Mouse (Mus musculus): ENCODE measurements around the gene Chd9. TPM values are rescaled to one million over a fixed set of nuclear protein-coding genes. Genes with fewer than 3 reads are reported as not detected.

Gene Chd9
- polyA plus RNA-seq, 1 experiment: 71.6 TPM

DNA sequence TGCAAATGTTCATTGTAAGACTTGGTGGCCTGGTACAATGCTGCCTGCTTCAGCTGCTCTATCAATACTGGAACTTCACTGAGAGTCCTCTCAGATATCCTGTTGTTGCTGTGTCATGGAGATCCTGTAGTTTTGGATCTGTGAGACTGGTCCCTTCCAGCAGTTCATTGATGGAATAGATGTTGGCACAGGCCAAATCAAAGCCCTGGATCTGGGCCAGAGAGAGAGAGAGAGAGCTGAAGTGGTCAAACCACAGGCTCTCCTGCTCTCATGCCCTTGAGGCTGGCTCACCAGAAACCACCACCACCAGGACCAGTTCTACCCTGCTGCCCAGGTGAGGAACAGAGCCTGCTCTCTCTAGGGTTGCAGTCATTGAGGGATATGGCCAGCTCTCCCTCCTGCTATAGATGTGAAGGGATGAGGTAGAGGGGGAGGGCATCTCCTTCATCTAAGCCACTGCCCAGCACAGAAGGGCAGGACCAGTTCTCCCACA lies 231.0 kb downstream of the Chd9 start:
- H3K4me1 ChIP-seq (ENCODE audit: control insufficient read depth, insufficient read depth, low read length): no peaks in the 10 kb centered on the region
- no peaks in the 10 kb centered on the region for H3K9me3 ChIP-seq (replicated peaks; ENCODE audit: control insufficient read depth, insufficient read depth, low read length, poor library complexity, severe bottlenecking)
- no peaks in the 10 kb centered on the region; the same call in 1 of the 2 replicates for H3K36me3 ChIP-seq (ENCODE audit: control insufficient read depth, insufficient read depth, low read length, poor library complexity, severe bottlenecking)
- no peak overlapping the region for H3K4me3 ChIP-seq (ENCODE audit: low read depth, low read length)
- no peak overlapping the region for H3K27ac ChIP-seq (ENCODE audit: insufficient read depth, low read length)
- H3K27me3 ChIP-seq (ENCODE audit: control insufficient read depth, insufficient read depth, low read length, poor library complexity, severe bottlenecking): no peaks in the 10 kb centered on the region
- no peak overlapping the region for H3K9ac ChIP-seq (ENCODE audit: low read depth, poor library complexity, severe bottlenecking)
- no peak for TF ChIP-seq EP300 (IDR thresholded peaks at IDR 0.05; ENCODE audit: insufficient read depth, low read depth, low read length)
- TF ChIP-seq CTCF (IDR thresholded peaks at IDR 0.05; ENCODE audit: low read depth, low read length): no peak
- TF ChIP-seq POLR2A (IDR thresholded peaks at IDR 0.05; ENCODE audit: insufficient read depth, low read length): no peak

GRCm38 (mm10) chr8:91059884-91060510 lies 231.8 kb downstream of the Chd9 start:
- Histone ChIP-seq H3K36me3 (ENCODE audit: control insufficient read depth, insufficient read depth, low read length, poor library complexity, severe bottlenecking) (no peaks in the 10 kb centered on the region; the same call in 1 of the 2 replicates), H3K27me3 (ENCODE audit: control insufficient read depth, insufficient read depth, low read length, poor library complexity, severe bottlenecking) (no peaks in the 10 kb centered on the region), H3K27ac (ENCODE audit: insufficient read depth, low read length) (no peak overlapping the region), H3K4me3 (ENCODE audit: low read depth, low read length) (no peak overlapping the region), H3K9ac (ENCODE audit: low read depth, poor library complexity, severe bottlenecking) (no peak overlapping the region), H3K9me3 (replicated peaks; ENCODE audit: control insufficient read depth, insufficient read depth, low read length, poor library complexity, severe bottlenecking) (no peaks in the 10 kb centered on the region), H3K4me1 (ENCODE audit: control insufficient read depth, insufficient read depth, low read length) (no peaks in the 10 kb centered on the region)
- TF ChIP-seq EP300 (IDR thresholded peaks at IDR 0.05; ENCODE audit: insufficient read depth, low read depth, low read length) (no peak), POLR2A (IDR thresholded peaks at IDR 0.05; ENCODE audit: insufficient read depth, low read length) (no peak), CTCF (IDR thresholded peaks at IDR 0.05; ENCODE audit: low read depth, low read length) (no peak)

DNA sequence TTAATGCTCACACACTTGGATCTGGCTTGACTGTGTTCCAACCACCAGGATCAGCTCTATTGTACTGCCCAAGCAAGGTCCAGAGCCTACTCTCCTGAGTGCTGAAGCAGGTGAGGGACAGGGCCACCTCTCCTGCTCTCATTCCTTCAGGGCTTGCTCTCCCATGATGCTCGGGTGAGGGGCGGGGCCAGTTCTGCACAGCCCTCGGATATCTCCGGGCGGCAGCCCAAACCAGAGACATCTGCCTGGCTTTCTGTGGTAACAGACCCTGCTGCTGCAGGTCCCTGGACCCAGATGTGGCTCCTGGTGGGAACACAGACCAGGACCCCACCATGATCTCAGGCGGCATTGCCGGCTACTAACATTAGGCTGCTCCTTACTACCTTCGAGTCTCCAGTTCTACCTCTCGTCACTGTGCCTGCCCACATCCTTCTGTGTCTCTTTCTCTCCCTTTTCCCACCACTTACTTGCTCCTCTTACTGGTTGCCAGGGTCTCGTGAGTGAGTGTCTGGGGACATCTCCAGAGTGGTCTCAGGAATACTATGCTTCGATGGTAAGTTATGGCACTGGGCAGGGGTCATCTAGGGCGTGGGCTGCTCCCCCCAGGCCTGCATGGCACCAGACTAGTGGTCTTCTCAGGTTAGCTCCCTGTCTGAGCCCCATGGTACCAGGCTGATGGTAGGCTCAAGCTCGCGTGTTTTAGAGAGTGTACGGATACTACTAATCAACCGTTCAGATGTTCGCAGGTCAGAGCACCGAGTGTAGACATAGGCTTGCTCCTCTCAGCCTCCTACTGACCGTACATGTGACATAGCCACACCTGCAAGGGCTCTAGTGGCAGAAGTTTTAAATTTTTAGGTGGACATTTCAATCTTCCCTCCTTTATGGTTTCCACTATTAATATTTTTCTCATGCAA lies 232.7 kb downstream of the Chd9 start:
- no peak overlapping the region for H3K27ac ChIP-seq (ENCODE audit: insufficient read depth, low read length)
- no peaks in the 10 kb centered on the region for H3K9me3 ChIP-seq (replicated peaks; ENCODE audit: control insufficient read depth, insufficient read depth, low read length, poor library complexity, severe bottlenecking)
- peak overlapping the region; percentile 49 for H3K9ac ChIP-seq (ENCODE audit: low read depth, poor library complexity, severe bottlenecking)
- H3K27me3 ChIP-seq (ENCODE audit: control insufficient read depth, insufficient read depth, low read length, poor library complexity, severe bottlenecking): no peaks in the 10 kb centered on the region
- H3K4me3 ChIP-seq (ENCODE audit: low read depth, low read length): peak overlapping the region; percentile 72
- H3K4me1 ChIP-seq (ENCODE audit: control insufficient read depth, insufficient read depth, low read length): no peaks in the 10 kb centered on the region
- H3K36me3 ChIP-seq (ENCODE audit: control insufficient read depth, insufficient read depth, low read length, poor library complexity, severe bottlenecking): no peaks in the 10 kb centered on the region
- TF ChIP-seq CTCF (IDR thresholded peaks at IDR 0.05; ENCODE audit: low read depth, low read length): no peak
- TF ChIP-seq EP300 (IDR thresholded peaks at IDR 0.05; ENCODE audit: insufficient read depth, low read depth, low read length): no peak
- TF ChIP-seq POLR2A (IDR thresholded peaks at IDR 0.05; ENCODE audit: insufficient read depth, low read length): peak; percentile 77

DNA sequence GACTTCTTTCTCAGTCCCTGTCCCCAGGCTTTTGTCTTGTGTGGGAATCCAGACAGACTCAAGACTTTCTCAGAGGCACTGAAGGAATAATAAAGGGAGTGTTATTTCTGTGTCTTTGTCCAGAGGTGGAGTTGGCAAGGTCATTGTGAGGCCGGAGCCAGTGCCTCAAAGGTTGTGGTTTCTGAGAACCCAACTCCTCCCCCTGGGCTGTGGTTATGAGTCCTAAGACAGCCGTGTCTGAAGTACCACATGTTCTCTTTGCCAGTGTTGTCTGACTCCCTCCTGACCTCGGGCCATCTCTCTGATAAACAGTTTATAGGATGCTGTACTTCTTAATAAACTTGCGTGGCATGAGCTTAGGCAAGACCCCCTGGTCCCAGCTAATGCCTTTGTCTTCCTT lies 237.0 kb downstream of the Chd9 start:
- Histone ChIP-seq H3K27ac (ENCODE audit: insufficient read depth, low read length) (no peak overlapping the region), H3K27me3 (ENCODE audit: control insufficient read depth, insufficient read depth, low read length, poor library complexity, severe bottlenecking) (no peaks in the 10 kb centered on the region), H3K9ac (ENCODE audit: low read depth, poor library complexity, severe bottlenecking) (no peak overlapping the region), H3K4me3 (ENCODE audit: low read depth, low read length) (no peak overlapping the region), H3K36me3 (ENCODE audit: control insufficient read depth, insufficient read depth, low read length, poor library complexity, severe bottlenecking) (no peaks in the 10 kb centered on the region), H3K4me1 (ENCODE audit: control insufficient read depth, insufficient read depth, low read length) (peaks cover 3% of the 10 kb centered on the region), H3K9me3 (replicated peaks; ENCODE audit: control insufficient read depth, insufficient read depth, low read length, poor library complexity, severe bottlenecking) (no peaks in the 10 kb centered on the region)
- no peak for TF ChIP-seq CTCF (IDR thresholded peaks at IDR 0.05; ENCODE audit: low read depth, low read length)
- no peak for TF ChIP-seq POLR2A (IDR thresholded peaks at IDR 0.05; ENCODE audit: insufficient read depth, low read length)
- TF ChIP-seq EP300 (IDR thresholded peaks at IDR 0.05; ENCODE audit: insufficient read depth, low read depth, low read length): no peak

DNA sequence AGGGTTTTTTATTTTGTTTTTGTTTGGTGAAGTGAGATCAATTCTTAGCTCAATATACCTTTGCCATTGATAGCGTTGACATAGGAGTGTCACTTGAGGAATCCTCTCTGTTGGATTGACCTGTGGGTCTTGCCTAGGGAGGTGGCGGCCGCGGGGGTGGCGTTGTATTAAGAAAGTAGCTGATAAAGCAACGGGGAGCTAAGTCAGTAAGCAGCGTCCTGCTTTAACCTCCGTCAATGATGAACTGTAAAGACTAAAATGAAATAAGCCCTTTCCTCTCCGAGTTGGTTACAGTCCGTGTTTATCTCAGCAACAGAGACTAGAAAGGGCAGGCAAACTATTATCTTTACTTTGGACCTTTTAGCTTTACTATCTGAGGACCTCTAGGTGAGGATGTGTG lies 241.3 kb downstream of the Chd9 start:
- Histone ChIP-seq H3K4me3 (ENCODE audit: low read depth, low read length) (peak overlapping the region; percentile 36; the same call in 1 of the 2 replicates), H3K27me3 (ENCODE audit: control insufficient read depth, insufficient read depth, low read length, poor library complexity, severe bottlenecking) (no peaks in the 10 kb centered on the region), H3K9ac (ENCODE audit: low read depth, poor library complexity, severe bottlenecking) (no peak overlapping the region; the same call in 1 of the 2 replicates), H3K36me3 (ENCODE audit: control insufficient read depth, insufficient read depth, low read length, poor library complexity, severe bottlenecking) (no peaks in the 10 kb centered on the region), H3K9me3 (replicated peaks; ENCODE audit: control insufficient read depth, insufficient read depth, low read length, poor library complexity, severe bottlenecking) (no peaks in the 10 kb centered on the region), H3K27ac (ENCODE audit: insufficient read depth, low read length) (0 out of 2 replicates have a peak overlapping the region, but pooled peaks have one; percentile 28), H3K4me1 (ENCODE audit: control insufficient read depth, insufficient read depth, low read length) (peaks cover 3% of the 10 kb centered on the region)
- TF ChIP-seq CTCF (IDR thresholded peaks at IDR 0.05; ENCODE audit: low read depth, low read length): no peak
- no peak for TF ChIP-seq EP300 (IDR thresholded peaks at IDR 0.05; ENCODE audit: insufficient read depth, low read depth, low read length)
- TF ChIP-seq POLR2A (IDR thresholded peaks at IDR 0.05; ENCODE audit: insufficient read depth, low read length): no peak

All from ES-Bruce4 (cell line).